Mouse (Mus musculus) kidney, adult 2 months (tissue): ENCODE measurements around the gene Proser2. TPM values are rescaled to one million over a fixed set of nuclear protein-coding genes. Genes with fewer than 3 reads are reported as not detected.

Experiments
- DNase-seq: peaks from one replicate; pipeline ENCODE4 v3.0.0; 2021
- H3K27ac ChIP-seq: fragments of 200-500 bp; 2 replicates; pipeline ENCODE4 v1.5.1; 2012; ENCODE audit warnings: low read depth, low read length, control low read depth, inconsistent platforms; ENCODE audit not compliant: insufficient read depth
- H3K27me3 ChIP-seq: fragments of 200-500 bp; replicated peaks from 2 replicates; pipeline ENCODE4 v1.6.1; 2012; ENCODE audit warnings: mild to moderate bottlenecking, moderate library complexity, low read length, inconsistent platforms; ENCODE audit not compliant: control insufficient read depth, insufficient read depth
- H3K36me3 ChIP-seq: fragments of 200-500 bp; 2 replicates; pipeline ENCODE4 v1.6.1; 2012; ENCODE audit warnings: mild to moderate bottlenecking, moderate library complexity, low read length, inconsistent platforms; ENCODE audit not compliant: control insufficient read depth, insufficient read depth
- H3K4me1 ChIP-seq: fragments of 200-500 bp; 2 replicates; pipeline ENCODE4 v1.6.1; 2011; ENCODE audit warnings: low read length; ENCODE audit not compliant: control insufficient read depth, insufficient read depth
- H3K4me3 ChIP-seq: fragments of 200-500 bp; 2 replicates; pipeline ENCODE4 v1.5.1; 2011; ENCODE audit warnings: mild to moderate bottlenecking, low read depth, low read length, control low read depth; ENCODE audit not compliant: insufficient read depth
- CTCF ChIP-seq: fragments of 200-500 bp; conservative IDR thresholded peaks from 2 replicates; pipeline ENCODE4 v1.5.1; 2011; ENCODE audit warnings: low read depth, mild to moderate bottlenecking, control low read depth, low read length, moderate library complexity, mixed read lengths; ENCODE audit not compliant: insufficient read depth, insufficient read length
- POLR2A ChIP-seq: fragments of 200-500 bp; IDR thresholded peaks from one replicate; pipeline ENCODE4 v1.6.1; 2011; ENCODE audit warnings: low read depth, low read length, control low read depth
- WGBS: fragments of 180-500 bp; shearing (Covaris S2); methylation state at CpG from one replicate; pipeline ENCODE4 v1.1.7; 2018; 5-methylcytosine and 5-hydroxymethylcytosine counted together
- polyA plus RNA-seq: library from polyadenylated mRNA; depleted of rRNA; stranded (reverse); fragments of >200 nt; gene quantifications from 2 replicates; pipeline ENCODE4 v1.2.3, GENCODE M21; 2012

Gene Proser2
- polyA plus RNA-seq, 1 experiment: 7.9 TPM

DNA sequence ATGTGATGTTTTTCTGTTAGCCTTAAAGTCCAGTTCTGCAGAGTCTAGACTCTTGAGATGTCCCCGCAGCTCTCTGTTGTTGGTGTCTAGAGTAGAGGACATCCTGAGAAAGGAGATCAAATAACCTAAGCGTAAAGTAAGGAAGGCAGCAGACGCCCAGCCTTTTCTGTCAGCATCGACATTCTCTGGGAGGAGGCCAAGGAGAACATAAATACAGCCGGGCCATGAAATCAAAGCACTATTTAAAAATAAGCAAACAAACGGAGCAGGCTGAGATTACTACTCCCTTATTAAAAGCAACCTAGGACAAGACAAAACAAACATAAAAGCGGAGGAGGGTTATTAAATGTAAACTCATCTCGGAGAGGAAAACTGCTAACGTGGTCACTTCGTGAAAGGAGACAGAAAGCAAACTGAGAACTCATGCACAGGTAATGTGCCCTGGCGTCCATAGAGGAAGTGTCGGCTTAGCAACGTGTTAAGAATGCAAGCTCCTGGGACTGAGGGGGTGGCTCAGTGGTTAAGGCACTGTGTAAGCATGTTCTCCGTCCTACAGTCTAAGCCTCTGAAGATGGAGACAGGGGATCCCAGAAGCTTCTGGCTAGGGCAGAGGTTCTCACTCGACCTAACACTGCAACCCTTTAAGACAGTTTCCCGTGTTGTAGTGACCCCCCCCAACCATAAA, 34.7 kb upstream of the Proser2 start:
- Histone ChIP-seq H3K36me3 (no peaks in the 10 kb centered on the region), H3K27ac (no peak overlapping the region), H3K4me1 (no peaks in the 10 kb centered on the region), H3K27me3 (no peaks in the 10 kb centered on the region), H3K4me3 (no peak overlapping the region)
- 30% methylated on average over 16 of the region's 16 CpGs for WGBS
- DNase-seq: no peak
- TF ChIP-seq CTCF (no peak), POLR2A (no peak)

DNA sequence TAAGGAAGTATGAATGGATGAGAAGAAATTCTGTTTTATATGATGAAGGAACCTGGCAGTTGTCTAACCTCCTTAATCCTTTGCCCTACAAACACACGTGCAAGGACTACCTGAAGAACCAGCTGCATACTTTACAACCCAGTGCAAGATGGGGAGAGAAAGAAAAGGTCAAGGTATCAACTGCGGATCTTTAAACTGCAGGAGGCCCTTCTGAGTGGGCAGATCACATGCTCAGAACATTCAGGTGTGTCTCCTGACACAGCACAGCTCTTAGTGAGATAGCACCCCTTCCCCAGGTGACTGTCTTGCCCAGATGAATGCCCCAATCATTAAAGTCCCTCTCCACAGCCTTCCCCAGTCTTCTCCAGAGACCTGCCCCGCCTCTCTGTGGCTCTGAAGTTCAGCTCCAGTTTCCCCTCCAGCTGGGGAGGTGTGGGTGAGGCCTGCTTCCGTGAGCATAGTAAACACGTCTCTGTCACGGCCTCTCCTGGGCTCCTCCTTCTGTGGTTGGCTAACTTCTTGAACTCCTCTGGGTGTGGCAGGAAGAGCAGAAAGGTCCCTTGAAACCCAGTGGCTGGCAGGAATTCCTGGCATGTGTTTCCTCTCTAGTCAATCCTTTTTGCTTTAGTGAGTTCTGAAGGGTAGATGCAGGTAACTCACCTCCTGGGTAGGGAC, 32.5 kb upstream of the Proser2 start:
- DNase-seq: peak; percentile 42
- Histone ChIP-seq H3K36me3 (no peaks in the 10 kb centered on the region), H3K27ac (peak overlapping the region; percentile 28; the same call in 1 of the 2 replicates), H3K4me3 (no peak overlapping the region), H3K27me3 (no peaks in the 10 kb centered on the region), H3K4me1 (no peaks in the 10 kb centered on the region)
- WGBS: 36% methylated on average over 6 of the region's 6 CpGs
- TF ChIP-seq CTCF: no peak
- no peak for TF ChIP-seq POLR2A

DNA sequence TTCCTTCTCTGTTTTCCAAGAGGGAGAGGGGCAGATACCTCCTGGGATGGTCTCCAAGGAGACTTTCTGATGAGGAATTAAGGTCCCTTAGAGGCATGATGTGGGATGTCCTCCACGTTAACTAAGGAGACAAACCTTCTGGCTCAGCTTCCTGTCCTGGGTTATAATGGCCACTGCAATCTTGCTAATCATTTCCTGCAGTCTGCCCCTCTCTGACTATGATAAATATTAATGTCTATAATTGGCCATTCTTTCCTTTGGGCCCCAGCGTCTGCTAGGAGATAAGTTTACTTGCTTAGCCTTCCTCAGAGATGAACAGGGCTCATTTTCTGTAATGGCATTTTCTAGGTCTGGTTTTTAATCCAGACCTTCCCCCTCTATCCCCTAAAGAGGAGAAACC, 29.7 kb upstream of the Proser2 start:
- H3K36me3 ChIP-seq: no peaks in the 10 kb centered on the region
- no peaks in the 10 kb centered on the region for H3K4me1 ChIP-seq
- no peak overlapping the region for H3K4me3 ChIP-seq
- TF ChIP-seq POLR2A: no peak
- TF ChIP-seq CTCF: no peak
- WGBS: 50% methylated on average over 2 of the region's 2 CpGs
- no peak overlapping the region for H3K27ac ChIP-seq
- DNase-seq: no peak
- no peaks in the 10 kb centered on the region for H3K27me3 ChIP-seq

DNA sequence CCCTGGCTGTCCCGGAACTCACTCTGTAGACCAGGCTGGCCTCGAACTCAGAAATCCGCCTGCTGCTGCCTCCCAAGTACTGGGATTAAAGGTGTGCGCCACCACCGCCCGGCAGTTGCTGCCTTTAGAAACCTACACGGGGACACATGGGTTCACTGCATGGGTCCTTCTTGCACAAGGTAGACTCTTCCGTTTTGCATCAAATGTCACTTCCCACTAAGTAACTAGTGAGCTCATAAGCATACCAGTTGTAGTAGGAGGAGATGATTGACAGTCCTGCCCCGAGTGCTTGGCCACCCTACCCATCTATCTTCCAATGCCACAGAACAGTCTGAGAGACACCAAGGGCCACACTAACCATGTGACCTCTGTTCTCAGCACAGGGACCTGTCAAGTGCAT, 29.2 kb upstream of the Proser2 start:
- H3K4me3 ChIP-seq: no peak overlapping the region
- no peaks in the 10 kb centered on the region for H3K27me3 ChIP-seq
- WGBS: 89% methylated on average over 9 of the region's 9 CpGs
- H3K27ac ChIP-seq: no peak overlapping the region
- no peaks in the 10 kb centered on the region for H3K36me3 ChIP-seq
- DNase-seq: no peak
- H3K4me1 ChIP-seq: no peaks in the 10 kb centered on the region
- no peak for TF ChIP-seq POLR2A
- no peak for TF ChIP-seq CTCF

DNA sequence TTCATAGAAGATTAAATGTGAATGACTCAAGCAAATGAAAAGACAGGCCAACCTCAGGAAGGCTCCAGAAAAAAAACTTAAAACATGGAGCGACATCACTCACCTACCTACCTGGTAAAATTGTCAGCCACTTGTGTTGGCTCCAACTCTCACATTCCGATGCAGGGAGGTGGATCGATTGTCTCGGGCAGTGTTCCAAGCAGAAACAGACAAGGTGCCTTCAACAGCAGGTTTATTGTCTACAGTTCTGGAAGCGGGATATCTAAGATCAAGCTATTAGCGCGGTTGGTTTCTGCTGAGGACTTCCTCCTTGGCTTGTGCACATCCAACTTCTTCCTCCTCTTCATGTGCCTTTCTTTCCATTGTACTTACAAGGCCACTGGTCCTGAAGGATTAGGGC, 27.6 kb upstream of the Proser2 start:
- Histone ChIP-seq H3K36me3 (no peaks in the 10 kb centered on the region), H3K27me3 (no peaks in the 10 kb centered on the region), H3K27ac (no peak overlapping the region), H3K4me1 (no peaks in the 10 kb centered on the region), H3K4me3 (no peak overlapping the region)
- TF ChIP-seq CTCF: no peak
- no peak for TF ChIP-seq POLR2A
- no peak for DNase-seq
- WGBS: 69% methylated on average over 7 of the region's 7 CpGs

DNA sequence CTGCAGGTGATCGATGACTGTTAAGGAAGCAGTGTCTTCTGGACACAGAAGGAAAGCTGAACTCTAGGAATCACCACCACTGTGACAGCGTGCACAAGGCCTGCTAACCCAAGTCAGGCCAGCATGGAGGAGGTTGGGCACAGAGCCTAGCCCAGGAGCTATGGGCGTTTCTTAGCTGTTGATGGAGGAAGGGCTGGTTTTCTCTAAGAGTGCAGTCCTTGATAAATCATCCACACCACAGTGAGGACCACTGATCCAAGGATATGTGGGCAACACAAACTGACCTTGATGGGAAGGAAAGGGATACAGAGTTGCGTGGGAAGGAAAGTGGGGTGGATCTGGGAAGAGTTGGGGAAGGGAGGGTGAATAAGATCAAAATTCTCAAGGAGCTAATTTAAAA, 27.2 kb upstream of the Proser2 start:
- Histone ChIP-seq H3K36me3 (no peaks in the 10 kb centered on the region), H3K4me3 (no peak overlapping the region), H3K27ac (no peak overlapping the region), H3K4me1 (no peaks in the 10 kb centered on the region), H3K27me3 (no peaks in the 10 kb centered on the region)
- 79% methylated on average over 4 of the region's 4 CpGs for WGBS
- TF ChIP-seq POLR2A (no peak), CTCF (no peak)
- DNase-seq: no peak

DNA sequence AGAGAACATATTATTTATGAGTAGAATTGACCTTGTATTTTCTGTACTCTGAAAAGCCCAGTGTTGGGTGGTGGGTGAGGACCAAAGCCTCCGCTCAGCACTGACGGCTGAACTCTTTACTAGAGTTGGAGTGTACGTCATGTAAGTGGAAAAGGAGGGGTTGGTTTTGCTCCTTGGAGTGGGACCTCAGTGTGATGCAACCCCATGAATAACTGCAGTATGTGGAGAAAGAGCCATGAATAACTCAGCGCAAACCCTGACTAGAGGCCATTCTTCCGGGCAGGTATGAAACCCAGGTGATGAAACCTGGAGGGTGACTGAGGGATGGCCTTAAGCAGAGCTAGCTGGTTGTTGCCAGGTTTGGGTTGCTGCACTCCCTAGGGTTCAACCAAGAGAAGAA, 19.8 kb upstream of the Proser2 start:
- H3K4me3 ChIP-seq: no peak overlapping the region
- H3K27ac ChIP-seq: no peak overlapping the region
- no peaks in the 10 kb centered on the region for H3K27me3 ChIP-seq
- no peak for DNase-seq
- H3K4me1 ChIP-seq: 0 out of 2 replicates have a peak, but pooled peaks cover 2% of the 10 kb centered on the region
- H3K36me3 ChIP-seq: no peaks in the 10 kb centered on the region
- 92% methylated on average over 5 of the region's 5 CpGs for WGBS
- TF ChIP-seq CTCF: no peak
- no peak for TF ChIP-seq POLR2A
